Mouse (Mus musculus) midbrain, embryonic 14.5 days (tissue): ENCODE measurements around the gene Chfr. TPM values are rescaled to one million over a fixed set of nuclear protein-coding genes. Genes with fewer than 3 reads are reported as not detected.
A peak's percentile ranks its signal among the peaks of the same experiment; 100 is the strongest.

Source experiments
- ATAC-seq: fragments of 200-750 bp; cut with Nextera tagmentation; 2 replicates; pipeline ENCODE4 v1.8.0; 2017; ENCODE audit warnings: moderate number of reproducible peaks, moderate library complexity; ENCODE audit not compliant: low FRiP score, low TSS enrichment
- DNase-seq: peaks from one replicate; pipeline ENCODE4 v3.0.0-alpha.2; 2015
- H3K27ac ChIP-seq: fragments of 300-500 bp; sonication (generic); replicated peaks from 2 replicates; pipeline ENCODE4 v1.5.1; 2014; ENCODE audit warnings: mild to moderate bottlenecking, low read depth, low read length, moderate library complexity
- H3K27me3 ChIP-seq: fragments of 300-500 bp; sonication (generic); 2 replicates; pipeline ENCODE4 v1.6.1; 2014; ENCODE audit warnings: low read length, control low read depth, mixed read lengths; ENCODE audit not compliant: control insufficient read depth, insufficient read depth
- H3K36me3 ChIP-seq: fragments of 300-500 bp; sonication (generic); 2 replicates; pipeline ENCODE4 v1.6.1; 2014; ENCODE audit warnings: low read length, control low read depth; ENCODE audit not compliant: control insufficient read depth, insufficient read depth
- H3K4me1 ChIP-seq: fragments of 300-500 bp; sonication (generic); 2 replicates; pipeline ENCODE4 v1.6.1; 2014; ENCODE audit warnings: mild to moderate bottlenecking, antibody characterized with exemption, low read length, control low read depth; ENCODE audit not compliant: control insufficient read depth, insufficient read depth
- H3K4me2 ChIP-seq: fragments of 300-500 bp; sonication (generic); 2 replicates; pipeline ENCODE4 v1.6.1; 2014; ENCODE audit warnings: mild to moderate bottlenecking, low read length, moderate library complexity
- H3K4me3 ChIP-seq: fragments of 300-500 bp; sonication (generic); replicated peaks from 2 replicates; pipeline ENCODE4 v1.5.1; 2014; ENCODE audit warnings: low read depth, low read length
- H3K9ac ChIP-seq: fragments of 300-500 bp; sonication (generic); replicated peaks from 2 replicates; pipeline ENCODE4 v1.6.1; 2014; ENCODE audit warnings: mild to moderate bottlenecking, low read length, moderate library complexity
- H3K9me3 ChIP-seq: fragments of 300-500 bp; sonication (generic); 2 replicates; pipeline ENCODE4 v1.6.1; 2016; ENCODE audit warnings: low read length, control low read depth, mixed read lengths; ENCODE audit not compliant: control insufficient read depth
- WGBS: fragments of 180-500 bp; shearing (Covaris S2); extraction: QIAGEN DNeasy Blood & Tissue Kit; methylation state at CpG from one replicate; pipeline ENCODE4 v1.1.7; 2014; 5-methylcytosine and 5-hydroxymethylcytosine counted together
- polyA plus RNA-seq: library from polyadenylated mRNA; unstranded; fragments of >200 nt; fragmentation: Nextera tagmentation; extraction: Ambion mirVana; gene quantifications from 2 replicates; pipeline ENCODE4 v1.2.1, GENCODE M21; 2014

Gene Chfr
- 82.9 and 113 TPM in 2 replicates for polyA plus RNA-seq

GRCm38 (mm10) chr5:110135293-110136086 is at the start of gene Chfr:
Chfr (plus strand) TSS chr5:110135842.
- Histone ChIP-seq H3K27ac (peak within 1 kb of the TSS; percentile 81), H3K4me1 (peaks cover 9% of the 10 kb centered on the region), H3K9ac (peak within 1 kb of the TSS; percentile 83), H3K9me3 (peaks cover 6% of the 10 kb centered on the region), H3K27me3 (no peaks in the 10 kb centered on the region), H3K4me3 (peak within 1 kb of the TSS; percentile 84), H3K4me2 (peak within 1 kb of the TSS; percentile 81), H3K36me3 (peaks cover 21% of the 10 kb centered on the region)
- ATAC-seq (peak; percentile 100), DNase-seq (peak; percentile 99)
- WGBS: 3% methylated on average over 46 of the region's 46 CpGs

- WGBS: 39% methylated on average over 14 of the region's 14 CpGs
- ATAC-seq: no peak
- Histone ChIP-seq H3K36me3 (no peaks in the 10 kb centered on the region), H3K4me2 (no peak overlapping the region), H3K4me1 (no peaks in the 10 kb centered on the region), H3K4me3 (no peak overlapping the region), H3K27me3 (no peaks in the 10 kb centered on the region), H3K9me3 (peaks cover 8% of the 10 kb centered on the region; the same call in 1 of the 2 replicates), H3K27ac (no peak overlapping the region), H3K9ac (no peak overlapping the region)
- no peak for DNase-seq
Observed at GRCm38 (mm10) chr5:110086161-110086866, 49.3 kb upstream of the Chfr start.

- no peaks in the 10 kb centered on the region for H3K36me3 ChIP-seq
- no peaks in the 10 kb centered on the region for H3K27me3 ChIP-seq
- H3K27ac ChIP-seq: no peak overlapping the region
- 67% methylated on average over 2 of the region's 2 CpGs for WGBS
- H3K9ac ChIP-seq: no peak overlapping the region
- H3K4me1 ChIP-seq: 0 out of 2 replicates have a peak, but pooled peaks cover 6% of the 10 kb centered on the region
- DNase-seq (no peak), ATAC-seq (no peak)
- H3K4me3 ChIP-seq: no peak overlapping the region
- H3K4me2 ChIP-seq: no peak overlapping the region
- H3K9me3 ChIP-seq: no peaks in the 10 kb centered on the region
Observed at GRCm38 (mm10) chr5:110091546-110091945, 44.1 kb upstream of the Chfr start.

- Histone ChIP-seq H3K36me3 (no peaks in the 10 kb centered on the region), H3K27ac (peak within 1 kb of the TSS; percentile 33; the same call in 1 of the 2 replicates), H3K9ac (peak within 1 kb of the TSS; percentile 58), H3K4me2 (peak within 1 kb of the TSS; percentile 73), H3K4me1 (0 out of 2 replicates have a peak, but pooled peaks cover 6% of the 10 kb centered on the region), H3K4me3 (peak within 1 kb of the TSS; percentile 46), H3K9me3 (no peaks in the 10 kb centered on the region), H3K27me3 (no peaks in the 10 kb centered on the region)
- WGBS: under 1% methylated on average over 25 of the region's 25 CpGs
- ATAC-seq (peak; percentile 96), DNase-seq (peak; percentile 92)
Observed at GRCm38 (mm10) chr5:110094030-110094846, 41.4 kb upstream of the Chfr start, which contains the start of gene Gm35315. Gm35315 (minus strand) TSS chr5:110094420.

GRCm38 (mm10) chr5:110094847-110095213 is 40.8 kb upstream of the Chfr start:
- Histone ChIP-seq H3K9ac (peak overlapping the region; percentile 58), H3K4me1 (0 out of 2 replicates have a peak, but pooled peaks cover 6% of the 10 kb centered on the region), H3K27me3 (no peaks in the 10 kb centered on the region), H3K4me2 (peak overlapping the region; percentile 73), H3K9me3 (no peaks in the 10 kb centered on the region), H3K27ac (no peak overlapping the region), H3K4me3 (peak overlapping the region; percentile 46), H3K36me3 (no peaks in the 10 kb centered on the region)
- ATAC-seq (0 out of 2 replicates have a peak, but pooled peaks have one; percentile 5), DNase-seq (no peak)
- 8% methylated on average over 4 of the region's 4 CpGs for WGBS

GRCm38 (mm10) chr5:110098991-110099477 is 36.6 kb upstream of the Chfr start:
- Histone ChIP-seq H3K9ac (no peak overlapping the region), H3K9me3 (no peaks in the 10 kb centered on the region), H3K4me2 (no peak overlapping the region), H3K4me3 (no peak overlapping the region), H3K36me3 (peaks cover 16% of the 10 kb centered on the region), H3K27me3 (0 out of 2 replicates have a peak, but pooled peaks cover 5% of the 10 kb centered on the region), H3K27ac (no peak overlapping the region), H3K4me1 (peaks cover 22% of the 10 kb centered on the region)
- no peak for DNase-seq
- no peak for ATAC-seq
- 15% methylated on average over 1 of the region's 1 CpGs for WGBS

GRCm38 (mm10) chr5:110099656-110100580 is 35.7 kb upstream of the Chfr start, which contains the start of gene Plcxd1:
Plcxd1 (plus strand) TSS chr5:110099969.
- no peak; the same call in 1 of the 2 replicates for ATAC-seq

More at GRCm38 (mm10) chr5:110099656-110100580, 35.7 kb upstream of the Chfr start, which contains the start of gene Plcxd1:
- peak; percentile 15 for DNase-seq
- Histone ChIP-seq H3K36me3 (peaks cover 25% of the 10 kb centered on the region), H3K4me2 (peak within 1 kb of the TSS; percentile 74), H3K9me3 (no peaks in the 10 kb centered on the region), H3K4me1 (peaks cover 17% of the 10 kb centered on the region), H3K9ac (peak within 1 kb of the TSS; percentile 45; the same call in 1 of the 2 replicates), H3K27ac (no peak within 1 kb of the TSS), H3K4me3 (peak within 1 kb of the TSS; percentile 36), H3K27me3 (0 out of 2 replicates have a peak, but pooled peaks cover 5% of the 10 kb centered on the region)
- WGBS: 6% methylated on average over 25 of the region's 25 CpGs
